Comparison of ENCODE assay signal across 22 mouse cellular contexts in the genomic region with DNA sequence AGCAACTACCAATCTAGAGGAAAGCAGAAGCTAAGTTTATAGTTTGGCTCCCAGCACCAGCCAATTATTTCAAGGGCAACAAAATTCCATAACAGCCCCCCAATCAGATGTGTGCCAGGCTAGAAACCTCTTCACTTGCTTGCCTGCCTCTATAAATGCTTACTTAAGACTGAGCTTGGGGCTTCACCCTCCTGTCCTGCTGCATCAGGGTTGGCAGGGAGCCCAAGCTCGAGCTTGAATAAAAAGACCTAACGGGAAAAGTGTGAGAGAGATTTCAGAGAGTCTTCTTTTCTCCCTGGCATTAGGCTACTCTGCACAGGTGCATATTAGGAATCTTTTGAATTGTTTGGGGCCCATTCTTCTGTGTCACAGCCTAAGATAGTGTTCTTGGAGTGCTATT. TPM values are rescaled to one million over a fixed set of nuclear protein-coding genes. Genes with fewer than 3 reads are reported as not detected.
DNase-seq lines count a peak whose midpoint lies in the region; ATAC-seq and TF ChIP-seq lines count a peak whose summit lies in the region.
"Had no signal": no experiment of that assay in that cellular context is flagged by ENCODE, and none has a peak within 500 bp of the region (broad histone marks: within the 10 kb centered on the region; RNA-seq: fewer than 3 reads in every experiment).

No protein-coding gene starts in this region.

- TF ChIP-seq EP300 in lung, postnatal 0 days (IDR thresholded peaks at IDR 0.05), result no peak

- TF ChIP-seq POLR2A in kidney, adult 2 months (IDR thresholded peaks at IDR 0.05; ENCODE audit: low read depth, low read length), result no peak
- no peak for TF ChIP-seq POLR2A in brain, embryonic 14.5 days (IDR thresholded peaks at IDR 0.05; ENCODE audit: borderline replicate concordance, extremely low read depth, insufficient read depth, insufficient read length, poor library complexity, severe bottlenecking)

- H3K36me3 ChIP-seq in kidney, adult 2 months (ENCODE audit: control insufficient read depth, insufficient read depth, low read length), result no peaks in the 10 kb centered on the region
- H3K36me3 ChIP-seq in lung, postnatal 0 days (ENCODE audit: insufficient read depth, low read length), result no peaks in the 10 kb centered on the region
- H3K36me3 ChIP-seq: forebrain, embryonic 12.5 days; heart, embryonic 10.5 days; hindbrain, embryonic 10.5 days had no signal

- no peaks in the 10 kb centered on the region for H3K27me3 ChIP-seq in kidney, adult 2 months (replicated peaks; ENCODE audit: control insufficient read depth, insufficient read depth, low read length)
- H3K27me3 ChIP-seq in lung, postnatal 0 days (replicated peaks; ENCODE audit: insufficient read depth, low read length), result no peaks in the 10 kb centered on the region
- H3K27me3 ChIP-seq: forebrain, embryonic 12.5 days; Patski had no signal

- H3K9me3 ChIP-seq in lung, postnatal 0 days (ENCODE audit: low read length), result no peaks in the 10 kb centered on the region
- H3K9me3 ChIP-seq: forebrain, embryonic 12.5 days; heart, embryonic 10.5 days; hindbrain, embryonic 10.5 days had no signal

- no peak for TF ChIP-seq CTCF in kidney, adult 2 months (conservative IDR thresholded peaks at IDR 0.05; ENCODE audit: insufficient read depth, insufficient read length, low read depth, low read length)
- TF ChIP-seq CTCF in lung, postnatal 0 days (IDR thresholded peaks at IDR 0.05), result no peak
- TF ChIP-seq CTCF in brain, embryonic 14.5 days (IDR thresholded peaks at IDR 0.05; ENCODE audit: borderline replicate concordance, extremely low read depth, insufficient read depth, insufficient read length), result no peak

- ATAC-seq in lung, postnatal 0 days, result no peak
- ATAC-seq: activated CD4-positive, CD25-positive, alpha-beta regulatory T cell, adult 4 months; liver, postnatal 0 days; midbrain, embryonic 16.5 days; Patski had no signal

- H3K9ac ChIP-seq in lung, postnatal 0 days (replicated peaks; ENCODE audit: low read depth), result no peak overlapping the region
- H3K9ac ChIP-seq: forebrain, embryonic 12.5 days; liver, postnatal 0 days had no signal

- 19% methylated on average over 2 of the region's 2 CpGs for WGBS in kidney, adult 2 months
- 23% methylated on average over 2 of the region's 2 CpGs for WGBS in lung, postnatal 0 days

- no peak overlapping the region for H3K4me2 ChIP-seq in lung, postnatal 0 days (replicated peaks; ENCODE audit: low read depth, low read length)
- H3K4me2 ChIP-seq: forebrain, embryonic 12.5 days had no signal

- no peak overlapping the region for H3K27ac ChIP-seq in kidney, adult 2 months (ENCODE audit: insufficient read depth, low read depth, low read length)
- no peak overlapping the region for H3K27ac ChIP-seq in lung, postnatal 0 days (ENCODE audit: low read length)
- H3K27ac ChIP-seq: forebrain, embryonic 12.5 days; heart, embryonic 10.5 days; hindbrain, embryonic 10.5 days; kidney, postnatal 0 days had no signal

- H3K4me1 ChIP-seq in kidney, adult 2 months (ENCODE audit: control insufficient read depth, insufficient read depth, low read length), result no peaks in the 10 kb centered on the region
- no peaks in the 10 kb centered on the region for H3K4me1 ChIP-seq in lung, postnatal 0 days (ENCODE audit: insufficient read depth, low read depth, low read length)
- H3K4me1 ChIP-seq: forebrain, embryonic 12.5 days; heart, embryonic 10.5 days; hindbrain, embryonic 10.5 days had no signal

- no peak overlapping the region for H3K4me3 ChIP-seq in kidney, adult 2 months (ENCODE audit: insufficient read depth, low read depth, low read length)
- no peak overlapping the region for H3K4me3 ChIP-seq in lung, postnatal 0 days (ENCODE audit: low read depth, low read length)
- H3K4me3 ChIP-seq: forebrain, embryonic 12.5 days; heart, embryonic 10.5 days; hindbrain, embryonic 10.5 days had no signal

- peak; percentile 36 to 53 for DNase-seq in cerebellum, postnatal 10 days
- DNase-seq in cerebellum, adult 11-12 months, result no peak
- DNase-seq in kidney, adult 2 months, result peak; percentile 22
- no peak for DNase-seq in kidney, adult 18-20 months
- peak; percentile 8 for DNase-seq in lung, postnatal 0 days (ENCODE audit: low spot score)
- no peak for DNase-seq in lung, postnatal 36 days
- peak; percentile 61 for DNase-seq in brain, embryonic 14.5 days (ENCODE audit: low read depth)
- DNase-seq: B cell, adult 2 months; cerebellum, adult 9-10 months; gastrocnemius, postnatal 25 days; liver; liver, postnatal 0 days; retina, postnatal 1 day; spleen, adult 18-20 months had no signal

RNA-seq across cellular contexts. Expression of gene Acod1, which starts 26.7 kb away (rescaled TPM):
- 0.04 TPM in 1 of 2 replicates, not detected in the other for polyA plus RNA-seq in kidney, adult 2 months (2012; rRNA removed)
- polyA plus RNA-seq in lung, postnatal 0 days (2015; fragmentation: Nextera tagmentation; extraction: Ambion mirVana), result 0.11 and 0.43 TPM in 2 replicates
- polyA plus RNA-seq in brain, embryonic 14.5 days (2012; rRNA removed), result 0.03 TPM in 1 of 2 replicates, not detected in the other
- polyA plus RNA-seq: activated CD4-positive, CD25-positive, alpha-beta regulatory T cell, adult 4 months; hindbrain, embryonic 10.5 days; kidney, postnatal 0 days; liver, postnatal 0 days; midbrain, embryonic 16.5 days; stomach, embryonic 14.5 days had no signal

RNA-seq across cellular contexts. Expression of gene Kctd12, which starts 37.6 kb away (rescaled TPM):
- 16.7 and 17.8 TPM in 2 replicates for polyA plus RNA-seq in kidney, adult 2 months (2012; rRNA removed)
- polyA plus RNA-seq in lung, postnatal 0 days (2015; fragmentation: Nextera tagmentation; extraction: Ambion mirVana), result 8.2 and 9.7 TPM in 2 replicates
- 23.1 and 39.3 TPM in 2 replicates for polyA plus RNA-seq in brain, embryonic 14.5 days (2012; rRNA removed)

RNA-seq across cellular contexts. Expression of gene Cln5, which starts 50.0 kb away (rescaled TPM):
- polyA plus RNA-seq in kidney, adult 2 months (2012; rRNA removed), result 24.9 and 26.5 TPM in 2 replicates
- polyA plus RNA-seq in lung, postnatal 0 days (2015; fragmentation: Nextera tagmentation; extraction: Ambion mirVana), result 37.7 and 41.9 TPM in 2 replicates
- 8.6 and 9.7 TPM in 2 replicates for polyA plus RNA-seq in brain, embryonic 14.5 days (2012; rRNA removed)

Comparison
In these comparisons a context has a peak if more than half of its experiments do, and no peak if none do; other contexts are left out.
1. DNase-seq: peak in cerebellum, postnatal 10 days (2 of 2), kidney, adult 2 months (single experiment), lung, postnatal 0 days (single experiment) and brain, embryonic 14.5 days (single experiment); none in cerebellum, adult 11-12 months (single experiment), kidney, adult 18-20 months (single experiment) and lung, postnatal 36 days (single experiment).